Mouse (Mus musculus): ENCODE data around the gene Neu2.
"Not testable (repeated sequence)": the region's sequence is repeated elsewhere in the genome, so short reads cannot be mapped to it uniquely, and the experiment has no call there.

- TF ChIP-seq CTCF (IDR thresholded peaks at IDR 0.05; ENCODE audit: low read depth); EP300 (optimal IDR thresholded peaks at IDR 0.05): not testable (repeated sequence)
These were observed 39.7 kb upstream of the Neu2 start, which contains the start of gene Snorc for GRCm38 (mm10) chr1:87469971-87470370.

Measured in stomach, postnatal 0 days (tissue).